Mouse (Mus musculus): ENCODE results near the gene Gm10912. TPM values are rescaled to one million over a fixed set of nuclear protein-coding genes. Genes with fewer than 3 reads are reported as not detected.
"Not testable (repeated sequence)": the region's sequence is repeated elsewhere in the genome, so short reads cannot be mapped to it uniquely, and the experiment has no call there.

Gm10912 gene
- total RNA-seq, 2 experiments from 2014 or later, result 0.36 to 0.38 TPM

GRCm38 (mm10) chr2:104041632-104042031 is 24.0 kb upstream of the Gm10912 start:
- intact Hi-C loops (cut with DNase I), result no loop called here
- no peak for DNase-seq
- H3K27ac ChIP-seq, result peak overlapping the region; percentile 89
- no peak for TF ChIP-seq CTCF (IDR thresholded peaks at IDR 0.05)
- no peak overlapping the region for H3K4me3 ChIP-seq

- no peak for DNase-seq
- TF ChIP-seq CTCF (IDR thresholded peaks at IDR 0.05), result no peak
- intact Hi-C loops (cut with DNase I), result no loop called here
- Histone ChIP-seq H3K27ac (peak overlapping the region; percentile 89; the same call in 1 of the 2 replicates), H3K4me3 (no peak overlapping the region)
Measured at GRCm38 (mm10) chr2:104042766-104043165, 22.9 kb upstream of the Gm10912 start.

- no peak for TF ChIP-seq CTCF (IDR thresholded peaks at IDR 0.05)
- H3K27ac ChIP-seq, result peak overlapping the region; percentile 89
- no peak for DNase-seq
- peak overlapping the region; percentile 43 for H3K4me3 ChIP-seq
- intact Hi-C loops (cut with DNase I), result no loop called here
Measured at GRCm38 (mm10) chr2:104043624-104044478, 21.8 kb upstream of the Gm10912 start.

- DNase-seq, result peak; percentile 70
- intact Hi-C loops (cut with DNase I), result no loop called here
- H3K27ac ChIP-seq, result peak overlapping the region; percentile 89
- H3K4me3 ChIP-seq, result peak overlapping the region; percentile 22
- no peak for TF ChIP-seq CTCF (IDR thresholded peaks at IDR 0.05)
Measured at GRCm38 (mm10) chr2:104044479-104045080, 21.0 kb upstream of the Gm10912 start.

- DNase-seq, result no peak
- H3K27ac ChIP-seq, result no peak overlapping the region
- no peak overlapping the region for H3K4me3 ChIP-seq
- no peak for TF ChIP-seq CTCF (IDR thresholded peaks at IDR 0.05)
- intact Hi-C loops (cut with DNase I), result no loop called here
Measured at GRCm38 (mm10) chr2:104058381-104058780, 7.2 kb upstream of the Gm10912 start.

- H3K27ac ChIP-seq, result no peak overlapping the region
- no peak for TF ChIP-seq CTCF (IDR thresholded peaks at IDR 0.05)
- intact Hi-C loops (cut with DNase I), result no loop called here
- DNase-seq, result no peak
- no peak overlapping the region for H3K4me3 ChIP-seq
Measured at GRCm38 (mm10) chr2:104058954-104059353, 6.7 kb upstream of the Gm10912 start.

- Histone ChIP-seq H3K4me3 (no peak overlapping the region), H3K27ac (no peak overlapping the region)
- intact Hi-C loops (cut with DNase I), result no loop called here
- TF ChIP-seq CTCF (IDR thresholded peaks at IDR 0.05), result no peak
- DNase-seq, result no peak
Measured at GRCm38 (mm10) chr2:104059786-104060185, 5.8 kb upstream of the Gm10912 start.

- H3K27ac ChIP-seq, result no peak overlapping the region
- TF ChIP-seq CTCF (IDR thresholded peaks at IDR 0.05), result no peak
- no peak overlapping the region for H3K4me3 ChIP-seq
- no peak for DNase-seq
- intact Hi-C loops (cut with DNase I), result no loop called here
Measured at GRCm38 (mm10) chr2:104060996-104061395, 4.6 kb upstream of the Gm10912 start.

- intact Hi-C loops (cut with DNase I), result no loop called here
- no peak for DNase-seq
- no peak overlapping the region for H3K4me3 ChIP-seq
- H3K27ac ChIP-seq, result no peak overlapping the region
- no peak for TF ChIP-seq CTCF (IDR thresholded peaks at IDR 0.05)
Measured at GRCm38 (mm10) chr2:104062665-104063064, 3.0 kb upstream of the Gm10912 start.

GRCm38 (mm10) chr2:104064152-104064551 is 1.5 kb upstream of the Gm10912 start:
- H3K27ac ChIP-seq, result no peak overlapping the region
- intact Hi-C loops (cut with DNase I), result no loop called here

GRCm38 (mm10) chr2:104068450-104068849 is 2.8 kb downstream of the Gm10912 start, which contains the start of gene Gm10799:
TSS of gene Gm10799 (minus strand) at chr2:104068550.
- H3K27ac ChIP-seq, result not testable (repeated sequence)
- intact Hi-C loops (cut with DNase I), result loop anchor here (1.0 kb wide), 1 partner anchor 27 kb away; the partner anchor contains the start of gene Cd59a

More at GRCm38 (mm10) chr2:104064152-104064551, 1.5 kb upstream of the Gm10912 start:
- DNase-seq, result no peak
- no peak for TF ChIP-seq CTCF (IDR thresholded peaks at IDR 0.05)
- H3K4me3 ChIP-seq, result no peak overlapping the region

GRCm38 (mm10) chr2:104069704-104070185 is 4.1 kb downstream of the Gm10912 start, which contains the start of gene Cd59b:
TSS of gene Cd59b (plus strand) at chr2:104069849.
- peak within 1 kb of the TSS; percentile 66 for H3K27ac ChIP-seq
- DNase-seq, result peak; percentile 64
- intact Hi-C loops (cut with DNase I), result no loop called here
- peak within 1 kb of the TSS; percentile 67 for H3K4me3 ChIP-seq
- no peak for TF ChIP-seq CTCF (IDR thresholded peaks at IDR 0.05)

More at GRCm38 (mm10) chr2:104068450-104068849, 2.8 kb downstream of the Gm10912 start, which contains the start of gene Gm10799:
- not testable (repeated sequence) for H3K4me3 ChIP-seq, DNase-seq

GRCm38 (mm10) chr2:104078285-104078684 is 12.7 kb downstream of the Gm10912 start:
- H3K27ac ChIP-seq; intact Hi-C loops (cut with DNase I); H3K4me3 ChIP-seq; DNase-seq: not testable (repeated sequence)

- DNase-seq; H3K4me3 ChIP-seq; intact Hi-C loops (cut with DNase I); H3K27ac ChIP-seq: not testable (repeated sequence)
Measured at GRCm38 (mm10) chr2:104081436-104082050, 15.9 kb downstream of the Gm10912 start.
